Mouse (Mus musculus) embryonic fibroblast, embryonic 13.5 days (primary cell): ENCODE results near the gene Auts2. TPM values are rescaled to one million over a fixed set of nuclear protein-coding genes. Genes with fewer than 3 reads are reported as not detected.

ENCODE experiments used
- H3K27ac ChIP-seq: 2 replicates; pipeline ENCODE4 v1.5.1; 2012; ENCODE audit warnings: low read length, control low read depth, inconsistent platforms; ENCODE audit not compliant: insufficient read depth
- H3K4me1 ChIP-seq: 2 replicates; pipeline ENCODE4 v1.6.1; 2011; ENCODE audit warnings: low read length; ENCODE audit not compliant: control insufficient read depth, insufficient read depth
- H3K4me3 ChIP-seq: 2 replicates; pipeline ENCODE4 v1.5.1; 2011; ENCODE audit warnings: mild to moderate bottlenecking, control low read depth, low read length; ENCODE audit not compliant: insufficient read depth
- CTCF ChIP-seq: IDR thresholded peaks from 2 replicates; pipeline ENCODE4 v1.5.1; 2011; ENCODE audit warnings: mild to moderate bottlenecking, control low read depth, low read length, moderate library complexity, borderline replicate concordance; ENCODE audit not compliant: insufficient read depth
- POLR2A ChIP-seq: IDR thresholded peaks from 2 replicates; pipeline ENCODE4 v1.6.1; 2011; ENCODE audit warnings: low read depth, mild to moderate bottlenecking, control low read depth, low read length, moderate library complexity
- polyA plus RNA-seq: library from polyadenylated mRNA; stranded (reverse); fragments of >200 nt; gene quantifications from 2 replicates; pipeline ENCODE4 v1.2.4, GENCODE M21; 2011; ENCODE audit warnings: low read depth; ENCODE audit not compliant: missing spikeins, insufficient read length

The Auts2 gene
- polyA plus RNA-seq, 1 experiment: 26.0 TPM

DNA sequence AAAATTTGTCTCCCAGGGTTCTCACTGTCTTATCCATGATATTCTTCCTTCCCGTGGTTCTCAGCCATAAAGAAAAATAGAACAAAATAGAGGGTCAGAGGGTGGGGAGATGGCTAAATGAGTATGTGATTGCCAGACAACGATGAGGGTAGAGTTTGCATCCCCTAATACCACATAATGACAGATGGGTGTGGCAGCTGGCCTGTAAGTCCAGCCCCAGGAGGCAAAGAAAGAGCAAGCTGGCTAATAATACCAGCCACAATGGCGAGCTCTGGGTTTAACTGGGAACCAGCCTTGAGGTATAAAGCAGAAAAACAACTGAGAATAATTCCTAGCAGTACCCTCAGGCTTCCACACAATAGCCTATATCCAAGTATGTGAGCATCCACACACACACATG is 1029.4 kb downstream of the Auts2 start:
- peaks cover 4% of the 10 kb centered on the region; the same call in 1 of the 2 replicates for H3K4me1 ChIP-seq
- H3K4me3 ChIP-seq: no peak overlapping the region
- no peak for TF ChIP-seq CTCF
- TF ChIP-seq POLR2A: no peak
- no peak overlapping the region for H3K27ac ChIP-seq

DNA sequence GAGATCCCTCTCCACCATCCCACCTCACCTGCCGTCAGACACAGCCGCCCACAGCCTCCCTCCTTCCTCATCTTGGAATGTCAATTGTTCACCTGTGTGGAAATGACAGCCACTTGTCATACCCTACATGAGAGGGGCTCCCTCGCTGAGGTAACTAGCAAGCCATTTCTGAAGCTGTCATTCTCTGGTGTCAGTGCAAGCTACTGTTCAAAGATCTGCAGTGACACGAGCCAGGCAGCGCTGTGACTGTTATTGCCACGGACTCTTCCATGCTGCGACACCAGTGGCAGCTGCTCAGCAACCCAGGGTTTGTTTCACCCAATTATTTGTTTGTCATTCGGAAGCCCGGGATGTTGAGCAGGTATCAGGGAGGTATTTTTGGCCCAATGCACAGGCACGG is 1030.5 kb downstream of the Auts2 start:
- TF ChIP-seq CTCF (no peak), POLR2A (no peak)
- H3K4me3 ChIP-seq: no peak overlapping the region
- H3K27ac ChIP-seq: no peak overlapping the region
- peaks cover 4% of the 10 kb centered on the region; the same call in 1 of the 2 replicates for H3K4me1 ChIP-seq

DNA sequence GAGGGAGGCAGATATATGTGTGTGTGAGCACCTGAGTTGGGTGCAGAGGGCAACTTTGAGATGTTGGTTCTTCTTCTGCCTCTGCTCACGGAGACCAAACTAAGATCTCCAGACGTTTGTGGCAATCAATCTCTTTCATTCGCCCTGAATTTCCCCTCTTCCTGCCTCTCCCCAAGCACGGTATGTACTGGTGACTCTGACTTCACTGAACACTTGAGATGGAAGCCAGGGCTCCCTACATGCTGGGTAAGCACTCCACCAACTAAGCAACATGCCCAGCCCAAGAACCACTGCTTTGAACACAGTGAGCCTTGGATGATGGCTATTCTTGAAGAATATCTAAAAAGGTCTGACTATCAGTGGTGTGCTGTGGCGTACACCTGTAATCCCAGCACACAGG is 1032.5 kb downstream of the Auts2 start:
- Histone ChIP-seq H3K4me3 (no peak overlapping the region), H3K27ac (no peak overlapping the region), H3K4me1 (no peaks in the 10 kb centered on the region)
- no peak for TF ChIP-seq CTCF
- TF ChIP-seq POLR2A: no peak

DNA sequence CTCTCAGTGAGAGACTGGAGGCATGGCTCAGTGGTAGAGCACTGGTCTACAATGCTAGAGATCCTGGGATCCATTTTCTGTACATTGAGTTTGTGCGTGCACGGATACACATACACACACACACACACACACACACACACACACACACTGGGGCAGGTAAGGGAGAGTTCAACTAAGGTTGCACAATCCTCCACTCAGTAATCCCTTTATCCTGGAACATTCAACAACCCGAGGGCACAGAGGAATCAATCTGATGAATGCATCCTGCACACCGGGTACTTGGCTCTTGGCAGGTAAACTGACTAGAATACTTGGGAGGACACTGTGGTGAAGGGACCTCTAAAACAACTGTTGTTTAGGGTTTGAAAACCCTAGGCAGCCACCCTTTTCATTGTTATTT is 1033.8 kb downstream of the Auts2 start:
- Histone ChIP-seq H3K27ac (no peak overlapping the region), H3K4me1 (no peaks in the 10 kb centered on the region), H3K4me3 (no peak overlapping the region)
- TF ChIP-seq CTCF (no peak), POLR2A (no peak)

DNA sequence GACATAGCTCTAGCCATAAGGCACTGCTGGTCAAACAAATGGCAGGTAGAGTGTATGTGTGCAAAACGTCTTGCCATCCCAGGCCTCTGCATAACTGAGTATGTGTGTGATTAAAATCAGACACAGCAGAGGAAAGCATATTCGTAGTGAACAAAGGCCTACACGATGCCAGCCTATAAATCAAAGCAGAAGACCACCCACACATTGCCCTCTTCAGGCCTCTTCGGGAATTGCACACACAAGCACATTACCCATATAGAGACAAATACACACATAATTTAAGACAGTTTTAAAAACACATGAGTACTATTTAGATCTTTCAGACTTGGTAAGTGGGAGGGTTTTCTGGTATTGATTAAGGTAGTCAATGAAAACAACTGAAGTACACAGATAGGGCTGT is 1044.3 kb downstream of the Auts2 start:
- TF ChIP-seq CTCF (no peak), POLR2A (no peak)
- H3K4me1 ChIP-seq: no peaks in the 10 kb centered on the region

DNA sequence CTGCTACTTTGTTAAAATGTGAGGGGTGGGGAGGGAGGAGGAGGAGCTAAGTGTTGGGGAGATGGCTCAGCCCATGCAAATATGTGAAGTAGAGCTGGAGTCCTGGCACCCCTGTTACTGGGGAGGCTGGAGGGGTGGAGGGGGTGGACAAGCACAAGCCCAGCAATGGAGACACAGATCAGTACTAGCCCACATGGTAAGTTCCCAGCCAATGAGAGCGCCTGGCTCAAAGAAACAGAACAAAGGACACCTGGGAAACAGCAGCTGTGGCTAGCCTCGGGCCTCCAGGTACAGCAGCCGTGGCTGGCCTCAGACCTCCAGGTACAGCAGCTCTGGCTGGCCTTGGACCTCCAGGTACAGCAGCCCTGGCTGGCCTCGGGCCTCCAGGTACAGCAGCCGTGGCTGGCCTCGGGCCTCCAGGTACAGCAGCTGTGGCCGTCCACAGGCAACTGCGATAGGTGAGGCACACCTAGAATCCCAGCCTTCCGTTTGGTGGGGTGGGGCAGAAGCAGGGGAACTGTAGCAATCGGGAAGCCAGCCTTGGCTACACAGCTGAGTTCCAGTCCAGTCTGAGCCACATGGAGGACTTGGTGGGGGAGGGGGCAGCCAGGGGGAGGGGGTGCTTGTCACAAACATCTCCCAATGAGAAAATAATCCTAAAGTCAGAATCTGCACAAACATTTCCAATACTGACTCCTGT is 1046.5 kb downstream of the Auts2 start:
- TF ChIP-seq CTCF (no peak), POLR2A (no peak)
- Histone ChIP-seq H3K4me3 (no peak overlapping the region), H3K27ac (no peak overlapping the region), H3K4me1 (no peaks in the 10 kb centered on the region)

More for the DNA sequence above, 1044.3 kb downstream of the Auts2 start:
- no peak overlapping the region for H3K4me3 ChIP-seq
- H3K27ac ChIP-seq: no peak overlapping the region

DNA sequence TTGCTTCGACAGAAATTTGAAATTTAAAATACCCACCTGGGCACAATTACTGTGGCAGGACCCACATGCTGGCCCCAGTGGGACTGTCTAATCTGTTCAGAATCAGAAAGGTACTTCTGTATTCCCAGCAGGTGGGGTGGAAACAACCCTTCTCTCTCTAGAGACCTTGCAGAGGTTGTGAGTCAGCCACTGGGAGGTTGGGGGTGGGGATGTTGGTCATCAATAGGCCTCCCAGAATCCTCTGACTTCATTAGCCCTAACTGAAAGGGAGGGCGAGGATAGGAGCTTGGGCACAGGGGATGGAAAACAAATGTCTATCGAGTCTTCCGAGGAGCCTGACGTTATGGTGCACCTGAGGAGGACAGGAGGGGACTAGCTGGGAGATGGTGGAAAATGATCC is 1048.6 kb downstream of the Auts2 start:
- TF ChIP-seq CTCF (no peak), POLR2A (no peak)
- Histone ChIP-seq H3K4me3 (no peak overlapping the region), H3K27ac (no peak overlapping the region), H3K4me1 (no peaks in the 10 kb centered on the region)

DNA sequence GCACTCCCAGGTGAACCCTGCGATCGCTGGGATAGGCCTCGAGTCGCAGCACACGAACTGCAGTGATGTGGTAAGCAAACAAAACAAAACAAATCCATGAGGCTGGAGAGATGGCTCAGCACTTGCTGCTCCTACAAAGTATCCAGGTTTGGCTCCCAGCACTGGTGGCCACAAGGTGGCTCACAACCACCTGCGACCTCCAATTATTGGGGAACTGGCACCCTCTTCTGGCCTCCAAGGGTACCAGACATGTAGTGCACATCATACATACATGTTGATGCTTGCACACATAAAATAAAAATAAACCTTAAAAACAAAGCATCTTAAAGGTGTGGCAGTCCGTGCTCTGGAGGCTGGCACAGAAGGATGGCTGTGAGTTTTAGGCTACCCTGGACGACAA is 1050.6 kb downstream of the Auts2 start:
- H3K4me3 ChIP-seq: no peak overlapping the region
- H3K27ac ChIP-seq: no peak overlapping the region
- no peaks in the 10 kb centered on the region for H3K4me1 ChIP-seq
- TF ChIP-seq POLR2A (no peak), CTCF (no peak)

DNA sequence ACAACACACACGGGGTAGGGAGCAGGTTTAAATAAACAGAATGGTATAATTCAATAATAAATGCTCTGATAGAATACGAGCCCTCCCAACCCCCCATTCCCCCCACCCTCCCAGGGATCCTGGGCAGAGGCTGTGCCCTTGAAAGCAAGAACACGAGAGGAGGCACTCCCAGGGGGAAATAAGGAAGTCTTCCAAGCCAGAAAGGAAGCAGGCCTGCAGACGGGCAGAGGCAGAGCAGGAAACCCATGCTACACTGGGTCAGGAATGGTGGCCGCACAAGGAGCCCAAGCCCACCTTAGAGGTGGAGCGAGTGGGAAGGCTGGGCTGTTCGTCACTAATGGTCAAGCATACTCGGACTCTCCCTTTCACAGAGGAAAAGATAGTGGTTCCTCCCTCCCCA is 1051.3 kb downstream of the Auts2 start:
- Histone ChIP-seq H3K27ac (no peak overlapping the region), H3K4me1 (no peaks in the 10 kb centered on the region), H3K4me3 (no peak overlapping the region)
- no peak for TF ChIP-seq POLR2A
- no peak for TF ChIP-seq CTCF

DNA sequence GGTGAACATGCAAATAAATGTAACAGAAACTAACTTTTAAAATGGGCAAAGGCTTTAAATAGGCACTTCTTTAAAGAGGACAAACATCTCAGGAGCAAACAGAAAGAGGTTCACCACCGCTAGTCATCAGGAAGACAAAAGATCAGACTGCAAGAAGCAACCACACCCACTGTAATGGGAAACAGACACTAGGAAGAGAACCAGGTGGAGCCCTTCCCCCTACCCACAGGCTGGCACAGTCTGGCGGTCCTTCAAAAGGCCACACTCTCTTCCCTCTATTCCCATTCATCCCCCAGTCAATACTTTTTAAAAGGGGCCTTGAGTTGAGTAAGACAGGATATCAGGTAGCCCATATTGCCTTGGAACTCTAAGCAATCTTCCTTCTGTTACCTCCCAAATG is 1052.3 kb downstream of the Auts2 start:
- H3K4me3 ChIP-seq: no peak overlapping the region
- H3K4me1 ChIP-seq: no peaks in the 10 kb centered on the region
- no peak overlapping the region for H3K27ac ChIP-seq
- TF ChIP-seq POLR2A (no peak), CTCF (no peak)
